Mouse (Mus musculus): Measurements from ENCODE around the gene Anxa6. TPM values are rescaled to one million over a fixed set of nuclear protein-coding genes. Genes with fewer than 3 reads are reported as not detected.

Gene Anxa6
- polyA plus RNA-seq, 1 experiment from 2014 or later = 266 TPM

DNA sequence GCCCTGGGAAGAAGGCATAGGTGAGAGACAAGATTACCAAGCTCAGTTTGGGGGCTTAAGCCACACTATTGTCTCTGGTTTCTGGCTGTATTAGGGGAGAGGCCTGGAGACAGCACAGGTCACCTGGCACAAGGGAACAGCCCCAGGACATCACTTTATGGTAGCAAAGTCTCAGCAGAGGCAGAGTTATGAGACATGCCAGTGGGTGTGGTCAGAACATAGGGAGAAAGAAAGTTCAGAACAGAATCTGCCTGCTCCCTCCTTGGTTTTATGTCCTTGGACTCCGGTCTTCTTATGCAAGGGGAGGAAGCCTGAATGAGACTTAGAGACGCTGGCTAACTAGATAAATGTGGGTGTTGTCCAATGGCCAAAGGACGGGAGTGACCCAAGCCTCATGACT is 88.5 kb downstream of the Anxa6 start:
- ATAC-seq (ENCODE audit: low FRiP score, low TSS enrichment) = no peak
- Histone ChIP-seq H3K9me3 (ENCODE audit: low read length) (no peaks in the 10 kb centered on the region), H3K4me1 (ENCODE audit: insufficient read depth, low read length) (no peaks in the 10 kb centered on the region), H3K4me3 (ENCODE audit: low read length) (no peak overlapping the region), H3K27ac (ENCODE audit: low read length) (no peak overlapping the region), H3K27me3 (ENCODE audit: insufficient read depth, low read length) (no peaks in the 10 kb centered on the region), H3K36me3 (ENCODE audit: insufficient read depth, low read length) (no peaks in the 10 kb centered on the region), H3K9ac (replicated peaks; ENCODE audit: low read length) (no peak overlapping the region), H3K4me2 (replicated peaks; ENCODE audit: low read depth, low read length) (no peak overlapping the region)
- whole genome bisulfite sequencing = 89% methylated on average over 3 of the region's 3 CpGs

GRCm38 (mm10) chr11:54940056-54940455 is 93.2 kb downstream of the Anxa6 start:
- Histone ChIP-seq H3K9me3 (ENCODE audit: low read length) (no peaks in the 10 kb centered on the region), H3K4me3 (ENCODE audit: low read length) (no peak overlapping the region), H3K4me2 (replicated peaks; ENCODE audit: low read depth, low read length) (no peak overlapping the region), H3K36me3 (ENCODE audit: insufficient read depth, low read length) (peaks cover 19% of the 10 kb centered on the region; the same call in 1 of the 2 replicates), H3K27me3 (ENCODE audit: insufficient read depth, low read length) (no peaks in the 10 kb centered on the region), H3K4me1 (ENCODE audit: insufficient read depth, low read length) (peaks cover 4% of the 10 kb centered on the region; the same call in 1 of the 2 replicates), H3K9ac (replicated peaks; ENCODE audit: low read length) (no peak overlapping the region), H3K27ac (ENCODE audit: low read length) (no peak overlapping the region)
- WGBS = 82% methylated on average over 7 of the region's 7 CpGs
- ATAC-seq (ENCODE audit: low FRiP score, low TSS enrichment) = no peak

- H3K27ac ChIP-seq (ENCODE audit: low read length) = no peak overlapping the region
- H3K4me3 ChIP-seq (ENCODE audit: low read length) = no peak overlapping the region
Measured at GRCm38 (mm10) chr11:54939501-54939900, 93.7 kb downstream of the Anxa6 start.

GRCm38 (mm10) chr11:54936771-54937140 is 96.5 kb downstream of the Anxa6 start:
- peaks cover 29% of the 10 kb centered on the region for H3K36me3 ChIP-seq (ENCODE audit: insufficient read depth, low read length)
- H3K4me3 ChIP-seq (ENCODE audit: low read length) = no peak overlapping the region
- H3K9ac ChIP-seq (replicated peaks; ENCODE audit: low read length) = no peak overlapping the region
- ATAC-seq (ENCODE audit: low FRiP score, low TSS enrichment) = no peak
- H3K27me3 ChIP-seq (ENCODE audit: insufficient read depth, low read length) = no peaks in the 10 kb centered on the region
- H3K27ac ChIP-seq (ENCODE audit: low read length) = no peak overlapping the region
- H3K9me3 ChIP-seq (ENCODE audit: low read length) = no peaks in the 10 kb centered on the region
- WGBS = 91% methylated on average over 2 of the region's 3 CpGs
- no peak overlapping the region for H3K4me2 ChIP-seq (replicated peaks; ENCODE audit: low read depth, low read length)
- peaks cover 4% of the 10 kb centered on the region; the same call in 1 of the 2 replicates for H3K4me1 ChIP-seq (ENCODE audit: insufficient read depth, low read length)

More at GRCm38 (mm10) chr11:54939501-54939900, 93.7 kb downstream of the Anxa6 start:
- H3K36me3 ChIP-seq (ENCODE audit: insufficient read depth, low read length) = peaks cover 19% of the 10 kb centered on the region; the same call in 1 of the 2 replicates
- H3K9ac ChIP-seq (replicated peaks; ENCODE audit: low read length) = no peak overlapping the region
- no peaks in the 10 kb centered on the region for H3K27me3 ChIP-seq (ENCODE audit: insufficient read depth, low read length)
- H3K4me2 ChIP-seq (replicated peaks; ENCODE audit: low read depth, low read length) = no peak overlapping the region
- ATAC-seq (ENCODE audit: low FRiP score, low TSS enrichment) = no peak
- H3K4me1 ChIP-seq (ENCODE audit: insufficient read depth, low read length) = peaks cover 4% of the 10 kb centered on the region; the same call in 1 of the 2 replicates
- no peaks in the 10 kb centered on the region for H3K9me3 ChIP-seq (ENCODE audit: low read length)
- 85% methylated on average over 8 of the region's 8 CpGs for WGBS

DNA sequence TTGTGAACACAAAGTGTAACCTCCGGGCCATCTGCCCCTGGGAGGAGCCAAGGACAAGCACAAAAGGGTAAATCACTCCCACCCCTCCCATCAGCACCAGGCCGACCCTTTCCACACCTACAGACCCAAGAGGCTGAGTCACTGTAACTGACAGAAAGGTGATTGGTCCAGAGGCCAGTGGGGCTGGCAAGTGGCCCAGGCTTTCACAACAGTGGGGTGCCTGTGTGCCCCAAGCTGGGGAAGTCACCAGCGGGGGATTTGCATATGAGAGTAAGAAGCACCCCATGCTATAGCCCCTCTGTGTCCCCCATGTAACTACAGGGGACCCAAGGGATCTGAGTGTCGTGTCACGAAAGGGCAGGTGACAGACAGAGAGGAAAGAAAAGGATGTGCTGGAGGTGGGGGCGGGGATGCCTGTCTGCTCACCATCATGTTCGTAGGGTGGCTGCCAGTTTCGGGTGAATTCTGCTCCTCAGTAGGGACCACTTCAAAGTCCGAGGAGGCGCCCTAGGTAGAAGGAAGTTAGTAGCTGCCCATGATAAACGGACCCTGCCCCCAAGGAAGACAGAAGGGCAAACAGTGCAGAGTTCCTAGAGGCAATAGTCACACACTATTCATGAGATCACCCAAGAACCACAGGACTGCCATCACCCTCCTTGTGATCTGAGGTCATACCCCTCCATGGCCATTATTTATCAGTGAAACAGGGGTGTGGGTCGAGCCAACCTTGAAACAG is 97.0 kb downstream of the Anxa6 start:
- no peak overlapping the region for H3K4me3 ChIP-seq (ENCODE audit: low read length)
- H3K4me2 ChIP-seq (replicated peaks; ENCODE audit: low read depth, low read length) = no peak overlapping the region
- 36% methylated on average over 12 of the region's 12 CpGs for WGBS
- peaks cover 29% of the 10 kb centered on the region for H3K36me3 ChIP-seq (ENCODE audit: insufficient read depth, low read length)
- peaks cover 4% of the 10 kb centered on the region; the same call in 1 of the 2 replicates for H3K4me1 ChIP-seq (ENCODE audit: insufficient read depth, low read length)
- H3K27ac ChIP-seq (ENCODE audit: low read length) = no peak overlapping the region
- no peaks in the 10 kb centered on the region for H3K9me3 ChIP-seq (ENCODE audit: low read length)
- no peak for ATAC-seq (ENCODE audit: low FRiP score, low TSS enrichment)
- H3K9ac ChIP-seq (replicated peaks; ENCODE audit: low read length) = no peak overlapping the region
- H3K27me3 ChIP-seq (ENCODE audit: insufficient read depth, low read length) = no peaks in the 10 kb centered on the region

DNA sequence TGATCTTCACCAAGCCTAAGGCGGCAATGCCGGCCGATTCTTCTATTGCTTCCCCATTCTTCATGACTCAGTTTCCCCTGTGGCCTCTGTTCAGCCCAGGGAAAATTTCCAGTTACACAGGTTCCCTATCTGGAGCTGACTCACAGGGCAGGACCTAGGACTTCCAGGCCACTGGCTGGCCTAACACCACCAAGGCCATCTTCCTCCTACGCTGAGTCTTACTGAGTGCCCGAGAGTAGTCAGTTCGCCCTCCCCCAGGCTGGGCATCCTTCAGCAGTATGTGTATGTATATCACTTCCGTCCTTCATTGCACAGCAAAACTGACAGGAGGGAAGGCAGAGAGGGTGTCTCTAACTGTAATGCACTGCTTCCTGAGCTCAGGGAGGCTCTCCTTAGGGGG is 99.0 kb downstream of the Anxa6 start:
- H3K4me3 ChIP-seq (ENCODE audit: low read length) = no peak overlapping the region
- H3K9ac ChIP-seq (replicated peaks; ENCODE audit: low read length) = no peak overlapping the region
- no peaks in the 10 kb centered on the region for H3K27me3 ChIP-seq (ENCODE audit: insufficient read depth, low read length)
- no peak overlapping the region for H3K4me2 ChIP-seq (replicated peaks; ENCODE audit: low read depth, low read length)
- no peak for ATAC-seq (ENCODE audit: low FRiP score, low TSS enrichment)
- peaks cover 30% of the 10 kb centered on the region for H3K36me3 ChIP-seq (ENCODE audit: insufficient read depth, low read length)
- no peaks in the 10 kb centered on the region for H3K9me3 ChIP-seq (ENCODE audit: low read length)
- H3K27ac ChIP-seq (ENCODE audit: low read length) = no peak overlapping the region
- 86% methylated on average over 7 of the region's 7 CpGs for WGBS
- peaks cover 4% of the 10 kb centered on the region; the same call in 1 of the 2 replicates for H3K4me1 ChIP-seq (ENCODE audit: insufficient read depth, low read length)

- Histone ChIP-seq H3K9ac (replicated peaks; ENCODE audit: low read length) (no peak overlapping the region), H3K4me2 (replicated peaks; ENCODE audit: low read depth, low read length) (no peak overlapping the region), H3K4me1 (ENCODE audit: insufficient read depth, low read length) (peaks cover 4% of the 10 kb centered on the region; the same call in 1 of the 2 replicates), H3K27me3 (ENCODE audit: insufficient read depth, low read length) (no peaks in the 10 kb centered on the region), H3K27ac (ENCODE audit: low read length) (no peak overlapping the region), H3K36me3 (ENCODE audit: insufficient read depth, low read length) (peaks cover 28% of the 10 kb centered on the region), H3K9me3 (ENCODE audit: low read length) (no peaks in the 10 kb centered on the region), H3K4me3 (ENCODE audit: low read length) (no peak overlapping the region)
- 91% methylated on average over 6 of the region's 6 CpGs for WGBS
- ATAC-seq (ENCODE audit: low FRiP score, low TSS enrichment) = no peak
Measured at GRCm38 (mm10) chr11:54932540-54932939, 100.7 kb downstream of the Anxa6 start.

- ATAC-seq (ENCODE audit: low FRiP score, low TSS enrichment) = no peak
- Histone ChIP-seq H3K27me3 (ENCODE audit: insufficient read depth, low read length) (no peaks in the 10 kb centered on the region), H3K27ac (ENCODE audit: low read length) (no peak overlapping the region), H3K4me3 (ENCODE audit: low read length) (no peak overlapping the region), H3K4me2 (replicated peaks; ENCODE audit: low read depth, low read length) (no peak overlapping the region), H3K36me3 (ENCODE audit: insufficient read depth, low read length) (peaks cover 26% of the 10 kb centered on the region), H3K4me1 (ENCODE audit: insufficient read depth, low read length) (peaks cover 4% of the 10 kb centered on the region; the same call in 1 of the 2 replicates), H3K9ac (replicated peaks; ENCODE audit: low read length) (no peak overlapping the region), H3K9me3 (ENCODE audit: low read length) (no peaks in the 10 kb centered on the region)
- 66% methylated on average over 5 of the region's 5 CpGs for WGBS
Measured at GRCm38 (mm10) chr11:54931405-54932093, 101.7 kb downstream of the Anxa6 start.

DNA sequence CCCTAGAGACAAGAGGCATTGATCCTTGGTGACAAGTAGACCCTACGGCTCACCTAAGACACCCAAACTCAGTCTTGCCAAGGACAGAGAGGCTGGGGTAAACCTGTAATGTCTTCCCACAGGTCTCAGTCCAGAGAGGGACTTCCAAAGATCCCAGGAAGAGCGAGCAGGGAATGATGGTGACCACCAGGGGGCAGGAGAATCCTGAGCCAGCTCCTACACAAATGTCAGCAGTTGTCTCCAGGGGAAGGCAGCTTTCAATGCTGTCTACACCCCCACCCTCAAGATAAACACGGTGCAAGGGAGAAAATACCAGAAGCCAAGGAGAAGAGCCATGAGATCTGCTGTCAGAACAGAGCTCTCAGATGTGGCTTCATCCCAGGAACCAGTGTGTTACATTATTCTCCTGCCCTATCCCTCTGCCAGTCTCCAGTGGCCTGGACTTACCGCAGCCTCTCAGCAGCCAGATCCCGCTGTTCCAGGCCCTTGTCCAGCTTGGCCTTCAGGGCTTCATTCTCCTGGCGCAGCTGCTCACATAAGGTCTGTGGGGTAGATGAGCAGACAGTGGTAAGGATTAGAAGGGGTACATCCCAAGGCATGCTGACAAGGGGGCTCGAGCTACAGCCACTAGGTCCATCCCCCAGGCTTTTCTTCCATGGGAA is 102.8 kb downstream of the Anxa6 start:
- WGBS = 68% methylated on average over 7 of the region's 7 CpGs
- Histone ChIP-seq H3K4me2 (replicated peaks; ENCODE audit: low read depth, low read length) (no peak overlapping the region), H3K27ac (ENCODE audit: low read length) (no peak overlapping the region), H3K4me3 (ENCODE audit: low read length) (no peak overlapping the region), H3K9ac (replicated peaks; ENCODE audit: low read length) (no peak overlapping the region), H3K36me3 (ENCODE audit: insufficient read depth, low read length) (peaks cover 33% of the 10 kb centered on the region), H3K27me3 (ENCODE audit: insufficient read depth, low read length) (no peaks in the 10 kb centered on the region), H3K4me1 (ENCODE audit: insufficient read depth, low read length) (no peaks in the 10 kb centered on the region), H3K9me3 (ENCODE audit: low read length) (no peaks in the 10 kb centered on the region)
- peak; percentile 17; the same call in 1 of the 2 replicates for ATAC-seq (ENCODE audit: low FRiP score, low TSS enrichment)

All from kidney, embryonic 16.5 days (tissue).